Mouse (Mus musculus) liver, embryonic 13.5 days (tissue): Measurements from ENCODE around the gene Ech1. TPM values are rescaled to one million over a fixed set of nuclear protein-coding genes. Genes with fewer than 3 reads are reported as not detected.
"Not testable (repeated sequence)": the region's sequence is repeated elsewhere in the genome, so short reads cannot be mapped to it uniquely, and the experiment has no call there.

ENCODE experiments used
- ATAC-seq: fragments of 200-750 bp; cut with Nextera tagmentation; 2 replicates; pipeline ENCODE4 v1.8.0; 2017; ENCODE audit warnings: low read depth, mild to moderate bottlenecking, moderate number of reproducible peaks, moderate library complexity
- DNase-seq: peaks from one replicate; pipeline ENCODE4 v3.0.0; 2022
- H3K27ac ChIP-seq: fragments of 300-500 bp; sonication (generic); 2 replicates; pipeline ENCODE4 v1.5.1; 2015; ENCODE audit warnings: moderate library complexity, mild to moderate bottlenecking, inconsistent platforms
- H3K27me3 ChIP-seq: fragments of 300-500 bp; sonication (generic); 2 replicates; pipeline ENCODE4 v1.6.1; 2015; ENCODE audit warnings: mild to moderate bottlenecking, inconsistent platforms
- H3K36me3 ChIP-seq: fragments of 300-500 bp; sonication (generic); 2 replicates; pipeline ENCODE4 v1.6.1; 2015; ENCODE audit warnings: mild to moderate bottlenecking, inconsistent platforms
- H3K4me1 ChIP-seq: fragments of 300-500 bp; sonication (generic); replicated peaks from 2 replicates; pipeline ENCODE4 v1.6.1; 2015; ENCODE audit warnings: inconsistent platforms
- H3K4me2 ChIP-seq: fragments of 300-500 bp; sonication (generic); 2 replicates; pipeline ENCODE4 v1.6.1; 2015; ENCODE audit warnings: inconsistent platforms, mild to moderate bottlenecking, moderate library complexity
- H3K4me3 ChIP-seq: fragments of 300-500 bp; sonication (generic); replicated peaks from 2 replicates; pipeline ENCODE4 v1.5.1; 2015; ENCODE audit warnings: mild to moderate bottlenecking, inconsistent platforms
- H3K9ac ChIP-seq: fragments of 300-500 bp; sonication (generic); 2 replicates; pipeline ENCODE4 v1.6.1; 2015; ENCODE audit warnings: mild to moderate bottlenecking, inconsistent platforms
- H3K9me3 ChIP-seq: fragments of 300-500 bp; sonication (generic); replicated peaks from 2 replicates; pipeline ENCODE4 v1.6.1; 2016; ENCODE audit warnings: inconsistent platforms
- WGBS: fragments of 180-500 bp; shearing (Covaris S2); methylation state at CpG from one replicate; pipeline ENCODE4 v1.1.7; 2015; ENCODE audit not compliant: insufficient replicate concordance; 5-methylcytosine and 5-hydroxymethylcytosine counted together
- polyA plus RNA-seq: library from polyadenylated mRNA; unstranded; fragments of >200 nt; fragmentation: Nextera tagmentation; extraction: Ambion mirVana; gene quantifications from 2 replicates; pipeline ENCODE4 v1.2.1, GENCODE M21; 2015

The Ech1 gene
- polyA plus RNA-seq, 1 experiment from 2014 or later, result 77.7 TPM

- H3K9me3 ChIP-seq, result peaks cover 4% of the 10 kb centered on the region; the same call in 1 of the 2 replicates
- H3K36me3 ChIP-seq, result no peaks in the 10 kb centered on the region
- H3K9ac ChIP-seq, result peak overlapping the region; percentile 60
- DNase-seq (peak; percentile 85), ATAC-seq (peak; percentile 79)
- peak overlapping the region; percentile 38 for H3K4me3 ChIP-seq
- peak overlapping the region; percentile 66 for H3K4me2 ChIP-seq
- peaks cover 39% of the 10 kb centered on the region for H3K4me1 ChIP-seq
- H3K27me3 ChIP-seq, result no peaks in the 10 kb centered on the region
- peak overlapping the region; percentile 66 for H3K27ac ChIP-seq
- whole genome bisulfite sequencing, result 32% methylated on average over 33 of the region's 33 CpGs
These were observed 40.7 kb downstream of the Ech1 start for GRCm38 (mm10) chr7:28865481-28866300.

DNA sequence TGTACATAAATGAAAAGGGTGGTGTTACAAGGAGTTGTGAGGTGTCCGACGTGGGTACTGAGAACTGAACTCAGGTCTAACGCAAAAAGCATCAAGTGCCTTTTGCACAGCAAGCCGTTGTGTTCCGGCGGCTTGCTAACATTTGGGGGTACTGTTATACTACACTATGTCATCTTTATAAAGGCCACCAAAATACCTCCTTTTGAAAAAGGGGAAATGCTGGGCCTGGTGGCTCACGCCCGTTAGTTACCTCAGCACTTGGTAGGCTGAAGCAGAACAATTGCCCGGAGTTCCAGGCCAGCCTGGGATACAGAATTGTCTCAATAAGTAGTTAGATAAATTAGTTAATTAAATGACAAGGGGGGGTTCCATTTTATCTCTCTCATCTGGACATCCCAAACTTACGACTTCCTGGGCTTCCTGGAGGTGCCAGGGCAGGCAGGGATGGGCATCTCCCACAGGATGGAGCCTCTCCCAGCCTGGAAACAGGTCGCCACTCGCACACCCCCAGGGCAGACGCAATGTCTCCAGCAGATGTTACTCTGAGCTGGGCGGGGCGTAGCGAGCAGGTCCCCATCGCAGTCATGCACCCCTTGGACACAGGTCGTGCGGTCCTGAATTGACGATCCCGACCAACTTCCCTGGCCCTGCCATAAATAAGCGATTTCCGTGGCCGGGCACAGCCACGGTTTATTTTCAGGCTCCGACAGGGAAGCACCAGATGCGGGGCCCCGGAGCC, 41.9 kb downstream of the Ech1 start:
- no peak overlapping the region for H3K9ac ChIP-seq
- H3K27ac ChIP-seq, result peak overlapping the region; percentile 66
- H3K4me2 ChIP-seq, result peak overlapping the region; percentile 66
- H3K27me3 ChIP-seq, result no peaks in the 10 kb centered on the region
- peak overlapping the region; percentile 38; the same call in 1 of the 2 replicates for H3K4me3 ChIP-seq
- no peaks in the 10 kb centered on the region for H3K9me3 ChIP-seq
- H3K4me1 ChIP-seq, result peaks cover 47% of the 10 kb centered on the region
- H3K36me3 ChIP-seq, result no peaks in the 10 kb centered on the region
- ATAC-seq (peak; percentile 43), DNase-seq (no peak)
- WGBS, result 79% methylated on average over 28 of the region's 28 CpGs

DNA sequence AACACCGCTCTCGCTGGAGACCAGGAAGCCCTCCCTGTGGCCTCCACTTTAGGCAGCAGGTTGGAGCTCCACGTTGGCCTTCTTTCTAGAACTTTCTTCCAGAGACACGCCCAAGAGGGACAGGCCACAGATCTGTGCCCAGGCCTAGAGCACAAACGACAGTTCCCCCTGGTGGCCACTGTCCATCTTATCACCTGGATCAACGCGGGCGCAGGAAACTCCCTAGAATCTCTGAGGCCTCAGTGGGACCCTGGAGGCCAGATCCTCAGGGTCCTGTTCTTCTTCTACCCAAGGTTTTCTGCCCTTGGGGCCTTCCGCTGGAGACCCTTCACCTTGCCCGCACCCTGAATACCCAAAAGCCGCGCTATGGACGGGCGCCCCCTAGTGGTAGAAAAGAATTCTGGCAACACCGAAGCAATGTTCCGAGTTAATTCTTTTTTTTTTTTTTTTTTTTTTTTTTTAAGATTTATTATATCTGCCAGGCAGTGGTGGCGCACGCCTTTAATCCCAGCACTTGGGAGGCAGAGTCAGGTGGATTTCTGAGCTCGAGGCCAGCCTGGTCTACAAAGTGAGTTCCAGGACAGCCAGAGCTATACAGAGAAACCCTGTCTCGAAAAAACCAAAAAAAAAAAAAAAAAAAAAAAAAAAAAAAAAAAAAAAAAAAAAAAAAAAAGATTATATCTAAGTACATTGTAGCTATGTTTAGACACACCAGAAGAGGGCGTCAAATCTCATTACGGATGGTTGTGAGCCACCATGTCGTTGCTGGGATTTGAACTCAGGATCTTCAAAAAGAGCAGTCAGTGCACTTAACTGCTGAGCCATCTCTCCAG, 42.7 kb downstream of the Ech1 start:
- Histone ChIP-seq H3K4me3 (peak overlapping the region; percentile 38; the same call in 1 of the 2 replicates), H3K4me2 (peak overlapping the region; percentile 62), H3K9ac (peak overlapping the region; percentile 43; the same call in 1 of the 2 replicates), H3K27ac (peak overlapping the region; percentile 66; the same call in 1 of the 2 replicates), H3K4me1 (peaks cover 47% of the 10 kb centered on the region)
- 19% methylated on average over 23 of the region's 23 CpGs for WGBS
- H3K27me3 ChIP-seq, H3K36me3 ChIP-seq, H3K9me3 ChIP-seq: not testable (repeated sequence)
- DNase-seq (peak; percentile 56), ATAC-seq (peak; percentile 64)

DNA sequence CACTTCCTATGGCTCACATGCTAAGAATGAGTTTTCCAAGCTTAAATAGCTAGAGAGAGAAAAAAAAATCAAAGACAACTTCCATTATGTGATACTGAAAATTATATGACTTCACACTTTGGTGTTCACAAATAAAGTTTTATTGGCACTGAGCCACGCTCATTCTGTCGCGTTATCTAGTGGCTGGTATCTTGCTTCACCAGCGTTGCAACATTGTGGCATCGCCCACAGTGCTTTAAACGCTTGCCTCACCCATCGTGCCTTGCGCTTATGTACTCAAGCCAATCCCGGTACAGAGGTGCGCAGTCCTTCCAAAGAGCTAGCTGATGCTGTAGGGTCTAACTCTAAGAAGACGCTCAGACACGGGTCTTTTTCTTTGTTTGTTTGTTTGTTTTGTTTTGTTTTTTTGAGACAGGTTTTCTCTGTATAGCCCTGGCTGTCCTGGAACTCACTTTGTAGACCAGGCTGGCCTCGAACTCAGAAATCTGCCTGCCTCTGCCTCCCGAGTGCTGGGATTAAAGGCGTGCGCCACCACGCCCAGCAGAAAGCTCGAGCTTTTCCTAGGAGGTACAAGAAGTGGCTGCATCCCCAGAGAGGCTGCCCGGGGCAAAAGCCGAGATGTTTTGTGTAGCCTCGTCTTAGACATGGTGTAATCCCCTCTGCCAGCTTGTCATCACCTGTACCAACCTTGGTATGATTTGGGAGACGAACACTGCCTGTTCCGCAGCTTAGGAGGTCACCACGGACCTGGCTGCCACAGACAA, 46.1 kb downstream of the Ech1 start:
- WGBS, result 71% methylated on average over 24 of the region's 24 CpGs
- Histone ChIP-seq H3K4me1 (peaks cover 26% of the 10 kb centered on the region), H3K9me3 (no peaks in the 10 kb centered on the region), H3K4me2 (no peak overlapping the region), H3K27me3 (no peaks in the 10 kb centered on the region), H3K4me3 (no peak overlapping the region), H3K27ac (no peak overlapping the region), H3K9ac (no peak overlapping the region), H3K36me3 (no peaks in the 10 kb centered on the region)
- no peak for DNase-seq
- ATAC-seq, result no peak

GRCm38 (mm10) chr7:28874565-28874964, 49.5 kb downstream of the Ech1 start:
- Histone ChIP-seq H3K36me3 (no peaks in the 10 kb centered on the region), H3K4me1 (peaks cover 37% of the 10 kb centered on the region), H3K4me2 (no peak overlapping the region), H3K27me3 (no peaks in the 10 kb centered on the region), H3K4me3 (no peak overlapping the region), H3K27ac (no peak overlapping the region), H3K9ac (no peak overlapping the region), H3K9me3 (no peaks in the 10 kb centered on the region)
- DNase-seq, result no peak
- ATAC-seq, result no peak
- WGBS, result 59% methylated on average over 2 of the region's 2 CpGs

GRCm38 (mm10) chr7:28876099-28876498, 51.1 kb downstream of the Ech1 start:
- ATAC-seq (no peak), DNase-seq (no peak)
- Histone ChIP-seq H3K27me3 (no peaks in the 10 kb centered on the region), H3K36me3 (no peaks in the 10 kb centered on the region), H3K4me3 (no peak overlapping the region), H3K4me1 (peaks cover 34% of the 10 kb centered on the region), H3K4me2 (no peak overlapping the region), H3K9me3 (no peaks in the 10 kb centered on the region), H3K27ac (peak overlapping the region; percentile 20; the same call in 1 of the 2 replicates), H3K9ac (no peak overlapping the region)
- 80% methylated on average over 4 of the region's 4 CpGs for WGBS

- peak overlapping the region; percentile 6 for H3K4me2 ChIP-seq
- H3K36me3 ChIP-seq, result no peaks in the 10 kb centered on the region
- no peak overlapping the region for H3K4me3 ChIP-seq
- H3K9me3 ChIP-seq, result no peaks in the 10 kb centered on the region
- peak; percentile 74 for DNase-seq
- no peak overlapping the region for H3K9ac ChIP-seq
- ATAC-seq, result peak; percentile 96
- peak overlapping the region; percentile 87 for H3K27ac ChIP-seq
- 33% methylated on average over 7 of the region's 7 CpGs for WGBS
- H3K4me1 ChIP-seq, result peaks cover 32% of the 10 kb centered on the region
- no peaks in the 10 kb centered on the region for H3K27me3 ChIP-seq
These were observed 52.1 kb downstream of the Ech1 start for GRCm38 (mm10) chr7:28877155-28877554.

GRCm38 (mm10) chr7:28877856-28878255, 52.8 kb downstream of the Ech1 start:
- H3K27ac ChIP-seq, result peak overlapping the region; percentile 87
- H3K36me3 ChIP-seq, result no peaks in the 10 kb centered on the region

GRCm38 (mm10) chr7:28879606-28880005, 54.6 kb downstream of the Ech1 start:
- H3K9ac ChIP-seq, result no peak overlapping the region
- ATAC-seq (no peak), DNase-seq (no peak)
- H3K4me2 ChIP-seq, result no peak overlapping the region
- no peaks in the 10 kb centered on the region for H3K27me3 ChIP-seq
- peaks cover 32% of the 10 kb centered on the region for H3K4me1 ChIP-seq
- WGBS, result 71% methylated on average over 7 of the region's 7 CpGs
- no peak overlapping the region for H3K27ac ChIP-seq
- H3K36me3 ChIP-seq, result no peaks in the 10 kb centered on the region
- no peaks in the 10 kb centered on the region for H3K9me3 ChIP-seq
- no peak overlapping the region for H3K4me3 ChIP-seq

More at GRCm38 (mm10) chr7:28877856-28878255, 52.8 kb downstream of the Ech1 start:
- no peak for ATAC-seq
- Histone ChIP-seq H3K27me3 (no peaks in the 10 kb centered on the region), H3K9me3 (no peaks in the 10 kb centered on the region), H3K4me1 (peaks cover 32% of the 10 kb centered on the region), H3K4me2 (peak overlapping the region; percentile 6), H3K4me3 (no peak overlapping the region), H3K9ac (peak overlapping the region; percentile 7)
- 72% methylated on average over 4 of the region's 4 CpGs for WGBS
- no peak for DNase-seq

- WGBS, result 84% methylated on average over 10 of the region's 10 CpGs
- Histone ChIP-seq H3K4me3 (no peak overlapping the region), H3K9me3 (no peaks in the 10 kb centered on the region), H3K36me3 (no peaks in the 10 kb centered on the region), H3K27me3 (peaks cover 1% of the 10 kb centered on the region; the same call in 1 of the 2 replicates), H3K9ac (no peak overlapping the region), H3K4me2 (no peak overlapping the region), H3K4me1 (peaks cover 32% of the 10 kb centered on the region), H3K27ac (no peak overlapping the region)
- DNase-seq (no peak), ATAC-seq (no peak)
These were observed 55.5 kb downstream of the Ech1 start for GRCm38 (mm10) chr7:28880554-28880953.
